Mouse (Mus musculus) hindbrain, embryonic 16.5 days (tissue): ENCODE measurements around the gene Ggct. TPM values are rescaled to one million over a fixed set of nuclear protein-coding genes. Genes with fewer than 3 reads are reported as not detected.

Experiments
- ATAC-seq: fragments of 200-750 bp; cut with Nextera tagmentation; 2 replicates; pipeline ENCODE4 v1.8.0; 2017; ENCODE audit warnings: moderate TSS enrichment, moderate library complexity
- H3K27ac ChIP-seq: fragments of 300-500 bp; sonication (generic); 2 replicates; pipeline ENCODE4 v1.5.1; 2014; ENCODE audit warnings: low read depth, mild to moderate bottlenecking, control low read depth, low read length, moderate library complexity
- H3K27me3 ChIP-seq: fragments of 300-500 bp; sonication (generic); replicated peaks from 2 replicates; pipeline ENCODE4 v1.6.1; 2014; ENCODE audit warnings: low read length; ENCODE audit not compliant: control insufficient read depth, insufficient read depth
- H3K36me3 ChIP-seq: fragments of 300-500 bp; sonication (generic); 2 replicates; pipeline ENCODE4 v1.6.1; 2014; ENCODE audit warnings: mild to moderate bottlenecking, low read length, moderate library complexity, mixed read lengths; ENCODE audit not compliant: control insufficient read depth, insufficient read depth
- H3K4me1 ChIP-seq: fragments of 300-500 bp; sonication (generic); 2 replicates; pipeline ENCODE4 v1.6.1; 2014; ENCODE audit warnings: low read depth, low read length; ENCODE audit not compliant: control insufficient read depth, insufficient read depth
- H3K4me2 ChIP-seq: fragments of 300-500 bp; sonication (generic); 2 replicates; pipeline ENCODE4 v1.6.1; 2014; ENCODE audit warnings: mild to moderate bottlenecking, low read length, control low read depth, moderate library complexity
- H3K4me3 ChIP-seq: fragments of 300-500 bp; sonication (generic); 2 replicates; pipeline ENCODE4 v1.5.1; 2014; ENCODE audit warnings: mild to moderate bottlenecking, low read length, control low read depth, moderate library complexity
- H3K9ac ChIP-seq: fragments of 300-500 bp; sonication (generic); 2 replicates; pipeline ENCODE4 v1.6.1; 2014; ENCODE audit warnings: low read depth, mild to moderate bottlenecking, control low read depth, low read length, moderate library complexity
- H3K9me3 ChIP-seq: fragments of 300-500 bp; sonication (generic); 2 replicates; pipeline ENCODE4 v1.6.1; 2014; ENCODE audit warnings: mild to moderate bottlenecking, low read length, moderate library complexity; ENCODE audit not compliant: control insufficient read depth
- WGBS: fragments of 180-500 bp; shearing (Covaris S2); extraction: QIAGEN DNeasy Blood & Tissue Kit; methylation state at CpG from one replicate; pipeline ENCODE4 v1.1.7; 2014; 5-methylcytosine and 5-hydroxymethylcytosine counted together
- polyA plus RNA-seq: library from polyadenylated mRNA; unstranded; fragments of >200 nt; fragmentation: Nextera tagmentation; extraction: Ambion mirVana; gene quantifications from 2 replicates; pipeline ENCODE4 v1.2.1, GENCODE M21; 2015

Gene Ggct
- polyA plus RNA-seq, 1 experiment from 2014 or later: 20.5 TPM

DNA sequence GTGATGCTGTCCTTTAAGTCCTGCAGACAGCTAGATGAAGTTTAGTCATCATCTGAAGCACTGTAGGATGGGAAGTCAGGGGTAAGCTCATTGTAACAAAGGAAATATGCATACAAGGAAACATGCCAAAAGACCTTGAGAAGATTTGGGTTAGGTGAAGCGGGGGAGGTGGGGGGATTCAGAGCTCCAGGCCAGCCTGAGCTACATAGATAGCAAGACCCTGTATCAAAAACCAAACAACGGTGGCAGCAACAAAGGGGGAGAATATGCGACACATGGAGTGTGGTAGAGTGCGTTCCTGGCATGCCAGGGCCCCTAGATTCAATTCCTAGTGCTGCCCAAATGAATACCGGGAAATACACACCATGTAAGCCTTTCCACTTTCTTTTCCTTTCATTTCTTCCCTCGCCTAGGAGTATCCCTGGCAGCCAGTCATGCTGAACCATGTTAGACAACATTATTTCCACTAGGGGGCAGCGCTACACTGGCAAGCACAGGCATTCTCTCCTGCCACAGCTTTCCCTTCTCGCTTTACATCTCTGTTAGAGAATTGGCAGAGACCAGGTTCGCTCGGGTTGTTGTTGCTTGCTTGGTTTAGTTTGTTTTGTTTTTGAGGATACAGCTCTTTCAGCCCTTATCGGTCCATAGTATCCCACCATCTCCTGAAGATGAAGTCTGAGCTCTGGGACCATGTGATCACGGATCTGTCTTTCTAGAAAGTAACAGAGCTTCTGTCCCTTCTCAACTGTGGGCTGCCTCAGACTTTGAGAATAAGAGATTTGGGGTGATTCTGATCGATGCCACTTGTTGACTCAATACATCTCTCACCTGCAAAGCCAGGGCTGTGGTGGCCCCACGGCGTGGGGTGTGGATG, 24.2 kb upstream of the Ggct start:
- Histone ChIP-seq H3K4me3 (no peak overlapping the region), H3K9ac (0 out of 2 replicates have a peak overlapping the region, but pooled peaks have one; percentile 13), H3K27me3 (no peaks in the 10 kb centered on the region), H3K9me3 (no peaks in the 10 kb centered on the region), H3K4me2 (peak overlapping the region; percentile 30), H3K27ac (no peak overlapping the region), H3K4me1 (peaks cover 7% of the 10 kb centered on the region), H3K36me3 (no peaks in the 10 kb centered on the region)
- ATAC-seq: peak; percentile 89
- 27% methylated on average over 15 of the region's 15 CpGs for WGBS

DNA sequence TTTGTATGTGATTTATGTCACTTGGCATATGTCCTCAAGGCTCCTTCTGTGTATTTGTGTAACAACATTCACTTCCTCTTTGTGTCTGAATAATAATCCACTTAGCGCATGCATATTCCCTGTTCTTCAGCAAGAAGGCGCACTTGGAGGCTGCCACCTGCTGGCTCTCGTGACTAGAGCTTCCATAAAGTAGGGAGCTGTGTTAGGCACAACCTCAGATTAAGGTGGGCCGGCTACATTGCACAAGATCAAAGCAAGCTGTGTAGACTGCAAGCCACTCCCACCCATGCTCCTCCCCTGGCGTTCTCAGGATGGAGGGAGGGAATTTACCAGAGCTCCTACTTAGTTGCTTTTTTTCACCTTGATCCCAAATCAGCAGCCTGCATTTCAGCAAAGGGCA, 23.5 kb upstream of the Ggct start:
- Histone ChIP-seq H3K4me1 (peaks cover 7% of the 10 kb centered on the region), H3K4me3 (no peak overlapping the region), H3K27ac (no peak overlapping the region), H3K27me3 (no peaks in the 10 kb centered on the region), H3K36me3 (no peaks in the 10 kb centered on the region), H3K9ac (no peak overlapping the region), H3K9me3 (no peaks in the 10 kb centered on the region), H3K4me2 (no peak overlapping the region)
- ATAC-seq: peak; percentile 62
- 21% methylated on average over 5 of the region's 5 CpGs for WGBS

DNA sequence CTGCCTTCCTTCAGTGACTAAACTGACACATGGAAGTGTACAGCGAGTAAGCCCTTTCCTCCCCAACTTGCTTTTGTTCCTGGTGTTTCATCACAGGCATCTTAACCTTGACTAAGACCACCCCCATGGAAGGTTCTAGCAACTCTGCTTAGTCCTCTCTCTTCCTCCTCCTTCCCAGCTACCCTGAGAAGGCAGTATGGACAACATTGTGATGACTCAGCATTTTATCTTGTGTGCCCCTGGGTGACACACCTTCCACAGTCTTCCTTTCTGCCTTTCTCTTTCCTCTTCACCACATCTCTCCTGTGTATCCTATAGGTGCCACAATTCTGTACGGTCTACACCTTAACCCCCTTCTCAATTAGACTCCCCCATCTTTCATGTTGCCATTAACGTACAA, 21.4 kb upstream of the Ggct start:
- Histone ChIP-seq H3K4me3 (no peak overlapping the region), H3K4me1 (peaks cover 12% of the 10 kb centered on the region), H3K4me2 (no peak overlapping the region), H3K9ac (no peak overlapping the region), H3K9me3 (no peaks in the 10 kb centered on the region), H3K27me3 (no peaks in the 10 kb centered on the region), H3K27ac (no peak overlapping the region), H3K36me3 (no peaks in the 10 kb centered on the region)
- ATAC-seq: no peak
- WGBS: 92% methylated on average over 3 of the region's 3 CpGs

DNA sequence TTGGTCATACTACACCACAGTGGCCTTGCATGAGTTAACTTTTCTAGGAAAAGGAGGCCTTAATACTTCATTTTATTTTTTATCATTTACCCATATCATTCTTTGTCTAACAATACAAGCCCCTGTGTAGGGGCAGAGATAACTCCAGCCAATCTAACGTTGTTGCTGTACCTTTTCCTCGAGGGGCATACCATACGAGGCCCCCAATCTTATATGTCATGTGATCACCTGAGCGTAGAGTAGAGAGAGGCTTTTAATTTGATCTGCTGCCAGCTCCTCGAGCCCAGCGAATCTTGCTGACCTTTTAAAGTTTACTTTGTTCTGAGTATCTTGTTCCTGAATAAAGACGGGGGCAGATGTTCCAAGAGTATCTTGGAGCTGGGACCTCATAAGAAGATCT, 19.8 kb upstream of the Ggct start:
- H3K4me3 ChIP-seq: no peak overlapping the region
- no peak for ATAC-seq
- no peak overlapping the region for H3K9ac ChIP-seq
- H3K36me3 ChIP-seq: no peaks in the 10 kb centered on the region
- no peaks in the 10 kb centered on the region for H3K9me3 ChIP-seq
- 86% methylated on average over 7 of the region's 7 CpGs for WGBS
- no peaks in the 10 kb centered on the region for H3K27me3 ChIP-seq
- H3K27ac ChIP-seq: no peak overlapping the region
- peaks cover 12% of the 10 kb centered on the region for H3K4me1 ChIP-seq
- no peak overlapping the region for H3K4me2 ChIP-seq

DNA sequence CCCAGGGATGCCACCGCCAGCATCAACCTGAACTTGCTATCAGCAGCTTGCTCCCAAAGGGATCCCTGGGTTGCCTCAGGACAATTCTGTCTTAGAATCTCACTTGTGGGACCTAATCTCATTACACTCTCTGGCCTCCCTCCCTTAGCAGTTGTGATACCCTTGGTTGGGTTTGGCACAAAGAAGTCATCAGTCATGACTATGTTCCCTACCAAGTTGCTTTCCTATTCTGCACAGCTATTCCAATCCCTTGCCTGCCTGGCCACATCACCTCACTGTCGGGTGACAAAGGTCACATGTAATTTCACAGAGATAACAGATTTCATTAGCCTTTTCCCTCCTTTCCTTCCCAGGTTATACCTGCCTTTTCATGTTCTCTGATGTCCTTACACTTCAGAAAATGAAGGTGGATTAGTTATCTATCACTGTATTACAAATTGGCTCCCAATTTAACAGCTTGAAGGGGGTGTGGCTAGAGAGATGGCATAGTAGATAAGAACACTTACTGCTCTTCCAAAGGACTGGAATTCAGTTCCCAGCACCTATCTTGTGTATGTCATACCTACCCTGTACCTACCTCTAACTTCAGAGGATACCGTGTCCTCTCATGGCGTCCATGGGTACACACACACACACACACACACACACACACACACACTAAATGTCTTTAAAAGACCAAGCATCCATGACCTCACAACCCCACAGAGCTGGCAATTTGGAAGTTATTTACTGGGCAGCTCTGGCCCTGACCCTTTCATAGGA, 17.8 kb upstream of the Ggct start:
- H3K4me3 ChIP-seq: no peak overlapping the region
- H3K27me3 ChIP-seq: no peaks in the 10 kb centered on the region
- H3K27ac ChIP-seq: no peak overlapping the region
- no peaks in the 10 kb centered on the region for H3K36me3 ChIP-seq
- H3K4me2 ChIP-seq: peak overlapping the region; percentile 26; the same call in 1 of the 2 replicates
- H3K4me1 ChIP-seq: peaks cover 6% of the 10 kb centered on the region
- H3K9me3 ChIP-seq: no peaks in the 10 kb centered on the region
- H3K9ac ChIP-seq: no peak overlapping the region
- 63% methylated on average over 4 of the region's 4 CpGs for WGBS
- ATAC-seq: no peak

DNA sequence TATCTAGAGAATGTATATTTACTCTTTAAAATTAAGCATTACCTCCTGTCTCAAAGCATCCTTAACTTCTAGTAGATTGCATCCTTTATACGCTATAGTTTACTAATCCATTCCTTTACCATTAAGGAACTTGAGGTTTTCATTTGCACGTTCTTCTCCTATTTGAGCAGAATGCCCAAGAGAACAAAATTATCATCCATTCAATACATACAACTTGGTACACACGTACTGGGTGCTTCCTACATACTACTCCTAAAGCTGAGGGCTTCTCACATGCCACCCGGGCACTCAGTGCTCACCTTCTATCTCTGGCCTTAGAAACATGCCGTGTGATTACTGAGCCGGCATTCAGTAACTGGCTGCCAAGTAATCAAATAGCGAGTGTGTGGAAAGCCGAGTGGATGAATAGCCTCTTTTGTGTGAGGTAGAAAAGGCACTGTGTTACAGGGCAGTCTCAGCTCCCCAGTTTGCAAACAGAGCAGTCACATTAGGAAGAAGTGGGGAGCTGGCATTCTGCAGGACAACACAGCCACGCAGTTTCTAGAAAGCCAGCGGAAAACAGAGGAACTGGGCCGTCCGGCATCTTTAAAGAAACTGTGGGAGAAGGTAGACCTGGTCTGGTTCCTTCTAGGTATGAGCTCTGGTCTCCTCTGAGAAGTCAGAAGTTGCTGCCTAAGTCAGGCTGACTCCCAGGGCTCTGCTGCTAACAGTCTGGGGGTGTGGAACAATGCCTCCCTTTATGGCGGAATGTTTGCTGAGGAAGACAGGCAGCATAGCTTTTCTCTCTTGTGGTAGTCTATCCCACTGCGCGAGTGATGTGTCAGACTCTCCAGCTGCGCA, 16.9 kb upstream of the Ggct start:
- peak overlapping the region; percentile 50 for H3K9ac ChIP-seq
- H3K4me1 ChIP-seq: peaks cover 6% of the 10 kb centered on the region
- H3K4me3 ChIP-seq: peak overlapping the region; percentile 23
- H3K9me3 ChIP-seq: no peaks in the 10 kb centered on the region
- peak; percentile 91 for ATAC-seq
- H3K4me2 ChIP-seq: peak overlapping the region; percentile 49
- WGBS: 9% methylated on average over 16 of the region's 16 CpGs
- no peaks in the 10 kb centered on the region for H3K36me3 ChIP-seq
- H3K27me3 ChIP-seq: no peaks in the 10 kb centered on the region
- H3K27ac ChIP-seq: peak overlapping the region; percentile 79

DNA sequence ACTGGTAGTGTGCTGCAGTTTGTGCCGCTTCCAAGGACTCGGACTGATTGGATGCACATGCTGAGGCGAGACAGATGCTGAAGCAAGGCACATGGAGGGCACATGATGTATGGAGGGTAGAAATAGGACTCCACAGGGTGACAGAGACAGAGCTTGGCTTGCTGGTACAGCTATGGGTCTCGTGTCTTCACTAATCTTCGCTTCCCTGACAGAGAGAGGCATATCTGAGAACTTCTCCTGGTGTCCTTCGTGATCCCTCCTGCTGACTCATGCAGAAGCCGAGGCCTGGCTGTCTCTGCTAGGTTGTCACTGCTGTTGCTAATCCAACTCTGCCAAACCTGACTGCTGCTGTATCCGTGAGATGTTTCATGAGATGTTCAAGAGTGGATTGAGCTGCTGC, 15.7 kb upstream of the Ggct start:
- Histone ChIP-seq H3K4me2 (no peak overlapping the region), H3K9ac (no peak overlapping the region), H3K9me3 (no peaks in the 10 kb centered on the region), H3K4me1 (peaks cover 6% of the 10 kb centered on the region), H3K4me3 (no peak overlapping the region), H3K27ac (no peak overlapping the region), H3K27me3 (no peaks in the 10 kb centered on the region), H3K36me3 (no peaks in the 10 kb centered on the region)
- WGBS: 92% methylated on average over 8 of the region's 8 CpGs
- no peak for ATAC-seq

DNA sequence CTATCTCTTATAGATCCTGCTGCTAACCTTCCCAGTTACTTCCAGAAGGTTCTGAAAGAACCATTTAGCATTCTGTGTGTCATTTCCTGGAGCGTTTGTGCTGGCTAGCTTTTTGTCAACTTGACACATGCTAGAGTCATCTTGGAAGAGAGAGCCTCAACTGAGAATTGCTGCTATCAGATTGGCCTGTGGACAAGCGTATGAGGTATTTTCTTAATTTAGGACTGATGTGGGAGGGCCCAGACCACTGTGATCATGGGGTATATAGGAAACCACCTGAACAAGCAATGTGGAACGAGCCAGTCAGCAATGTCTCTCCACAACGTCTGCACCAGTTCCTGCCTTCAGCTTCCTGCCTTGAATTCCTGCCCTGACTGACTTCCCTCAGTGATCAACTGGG, 10.8 kb upstream of the Ggct start:
- no peak overlapping the region for H3K9ac ChIP-seq
- no peaks in the 10 kb centered on the region for H3K4me1 ChIP-seq
- ATAC-seq: no peak
- WGBS: 80% methylated on average over 4 of the region's 4 CpGs
- no peaks in the 10 kb centered on the region for H3K36me3 ChIP-seq
- no peaks in the 10 kb centered on the region for H3K27me3 ChIP-seq
- no peaks in the 10 kb centered on the region for H3K9me3 ChIP-seq
- H3K27ac ChIP-seq: no peak overlapping the region
- no peak overlapping the region for H3K4me3 ChIP-seq
- no peak overlapping the region for H3K4me2 ChIP-seq
